Mouse (Mus musculus) E14TG2a.4 (cell line): Measurements from ENCODE around the gene Golga2.

Experiments used
- CTCF ChIP-seq: conservative IDR thresholded peaks from 2 replicates; pipeline ENCODE4 v1.5.1; 2014; ENCODE audit warnings: low read length
- POU5F1 ChIP-seq: IDR thresholded peaks from 2 replicates; pipeline ENCODE4 v1.6.1; 2014; ENCODE audit warnings: low read length, borderline replicate concordance

GRCm38 (mm10) chr2:32240591-32240990 is 46.6 kb upstream of the Golga2 start:
- TF ChIP-seq POU5F1, result no peak
- no peak for TF ChIP-seq CTCF
